Mouse (Mus musculus) embryonic fibroblast, embryonic 13.5 days (primary cell): ENCODE measurements around the gene Espl1.

Experiments used
- CTCF ChIP-seq: IDR thresholded peaks from 2 replicates; pipeline ENCODE4 v1.5.1; 2011; ENCODE audit warnings: mild to moderate bottlenecking, control low read depth, low read length, moderate library complexity, borderline replicate concordance; ENCODE audit not compliant: insufficient read depth
- POLR2A ChIP-seq: IDR thresholded peaks from 2 replicates; pipeline ENCODE4 v1.6.1; 2011; ENCODE audit warnings: low read depth, mild to moderate bottlenecking, control low read depth, low read length, moderate library complexity

DNA sequence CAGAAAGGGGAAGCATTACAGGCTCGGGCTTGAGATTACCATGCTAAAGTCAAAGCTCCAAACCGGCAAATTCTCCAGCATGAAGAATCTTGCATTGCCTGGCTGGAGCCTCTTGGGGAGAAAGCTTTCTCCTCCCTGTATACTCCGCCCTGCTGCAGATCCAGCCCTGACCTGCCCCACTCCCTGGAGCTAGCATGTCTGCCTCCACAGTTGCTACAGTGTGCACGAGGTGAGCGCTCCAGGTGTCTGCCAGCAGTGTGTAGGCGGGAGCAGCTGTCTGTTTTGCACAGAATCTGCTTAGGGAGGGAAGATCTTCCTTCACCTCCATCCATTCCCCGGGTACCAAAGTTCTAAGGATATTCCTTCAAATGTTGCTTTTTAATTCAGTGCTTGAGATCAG is 33.5 kb upstream of the Espl1 start:
- TF ChIP-seq CTCF = no peak
- no peak for TF ChIP-seq POLR2A
